Mouse (Mus musculus) stomach, postnatal 0 days (tissue): ENCODE measurements around the gene Bcor.

Experiments
- CTCF ChIP-seq: IDR thresholded peaks from 2 replicates; pipeline ENCODE4 v1.5.1; 2016; ENCODE audit warnings: antibody characterized with exemption, low read depth, mild to moderate bottlenecking, moderate library complexity
- EP300 ChIP-seq: optimal IDR thresholded peaks from 2 replicates; pipeline ENCODE3; 2016; ENCODE audit warnings: antibody characterized with exemption

DNA sequence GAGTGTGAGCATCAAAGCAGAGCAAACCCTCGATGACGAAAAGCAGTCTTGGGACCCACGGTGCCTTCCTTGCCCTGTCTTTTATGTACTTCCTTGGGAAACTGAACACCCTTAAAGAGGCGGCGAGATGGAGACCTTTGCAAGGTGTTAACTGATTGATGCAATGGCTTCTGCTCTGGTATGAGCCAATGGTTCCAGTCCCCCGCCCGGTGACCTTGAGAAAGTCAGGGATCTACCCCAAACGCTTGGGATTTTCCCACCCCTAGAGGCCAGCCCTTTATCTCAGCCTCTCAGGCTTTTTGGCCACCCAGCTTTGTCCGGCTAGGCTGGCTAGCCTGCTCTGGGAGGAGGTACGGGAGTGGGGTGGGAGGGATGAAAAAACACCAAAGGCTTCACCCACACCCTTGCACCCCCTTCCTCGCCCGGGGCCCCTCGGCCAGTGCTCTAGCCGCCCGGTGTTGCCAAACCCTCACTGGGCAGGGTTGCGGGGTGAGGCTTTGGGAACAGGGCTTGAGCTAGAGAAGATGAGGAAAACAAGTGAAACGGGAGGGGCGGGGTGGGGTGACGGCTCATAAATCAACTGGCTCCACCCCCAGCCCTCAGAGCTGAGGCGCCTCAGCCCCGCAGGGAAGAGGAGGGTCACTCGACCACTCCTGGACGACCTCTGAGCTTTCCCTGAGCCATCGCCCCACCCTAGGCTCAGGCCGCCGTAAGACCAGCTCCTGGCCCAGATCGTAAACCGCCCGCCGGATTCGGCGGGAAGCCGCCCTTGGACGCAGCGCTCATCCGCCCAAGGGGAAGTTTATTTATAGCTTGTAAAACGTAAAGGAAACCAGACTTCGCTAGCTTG is 154.7 kb downstream of the Bcor start:
- no peak for TF ChIP-seq CTCF
- no peak for TF ChIP-seq EP300
